Mouse (Mus musculus) liver, adult 2 months (tissue): Measurements from ENCODE around the gene Zfp410.

Source experiments
- CTCF ChIP-seq: fragments of 200-500 bp; IDR thresholded peaks from 2 replicates; pipeline ENCODE4 v1.5.1; 2011; ENCODE audit warnings: low read depth, low read length, control low read depth
- POLR2A ChIP-seq: fragments of 200-500 bp; IDR thresholded peaks from 2 replicates; pipeline ENCODE4 v1.6.1; 2011; ENCODE audit warnings: low read length, control low read depth; ENCODE audit not compliant: insufficient read depth; ENCODE audit errors: extremely low read depth

DNA sequence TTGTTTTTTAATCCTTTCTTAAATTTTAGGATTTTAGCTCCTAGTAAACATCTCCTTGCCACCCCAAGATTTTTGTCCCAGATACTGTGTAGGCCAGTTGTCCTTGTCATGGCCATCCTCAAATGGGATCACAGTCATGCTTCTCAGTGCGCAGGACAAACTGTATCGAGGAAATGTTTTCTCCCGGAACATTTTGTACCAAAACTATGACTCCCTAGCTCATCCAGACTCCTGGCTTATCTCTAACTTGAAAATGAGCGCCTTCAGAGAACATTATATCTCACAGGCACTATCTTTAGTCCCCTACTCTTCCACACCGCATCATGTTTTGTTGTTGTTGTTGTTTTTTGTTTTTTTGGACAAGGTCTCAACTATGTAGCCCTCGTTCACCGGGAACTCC lies 646 bp upstream of the Zfp410 start:
- TF ChIP-seq CTCF (no peak), POLR2A (no peak)
